Mouse (Mus musculus) 416B (cell line): ENCODE results near the gene Gm1113.

ENCODE experiments used
- DNase-seq: peaks from one replicate; pipeline ENCODE4 v3.0.0; 2011; ENCODE audit warnings: low read depth

The Gm1113 gene

DNA sequence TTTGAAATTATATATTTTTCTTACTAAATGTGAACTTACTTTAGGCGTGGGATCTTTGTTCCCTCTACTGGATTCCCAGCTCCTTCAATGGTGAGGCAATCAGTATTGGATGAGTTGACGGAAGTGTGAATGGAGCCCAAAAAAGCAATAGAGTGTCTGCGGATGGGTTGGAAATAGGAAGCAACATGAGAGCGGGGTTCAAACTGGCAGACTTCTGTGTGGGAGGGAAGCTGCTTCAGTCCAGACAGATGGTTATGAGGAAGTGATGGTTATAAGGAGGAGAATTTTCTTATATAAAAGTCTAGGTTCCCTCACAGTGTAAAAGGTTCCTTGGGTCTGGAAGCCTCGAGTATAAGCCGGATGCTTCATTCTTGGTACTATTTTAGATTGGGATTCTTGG lies 38.6 kb downstream of the Gm1113 start:
- no peak for DNase-seq

DNA sequence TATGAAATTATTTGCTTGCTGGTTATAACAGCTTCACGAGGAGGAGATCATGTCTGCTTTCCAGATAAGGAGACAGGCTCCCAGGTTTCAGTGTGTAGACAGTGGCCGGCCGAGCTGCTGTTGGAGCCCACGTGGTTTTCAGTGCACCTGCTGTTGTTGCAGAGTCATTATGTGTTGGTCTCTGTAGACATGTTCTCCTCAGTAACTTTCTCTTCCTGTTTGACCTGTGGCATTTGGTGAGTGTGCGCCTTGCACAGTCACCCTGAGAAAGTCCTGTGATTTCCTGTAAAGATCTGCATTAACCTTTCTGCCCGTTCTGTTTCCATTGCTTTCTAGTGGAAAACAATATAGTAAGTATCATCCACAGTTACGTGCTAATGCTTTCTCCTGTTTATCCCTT lies 42.7 kb downstream of the Gm1113 start:
- peak; percentile 9 for DNase-seq

DNA sequence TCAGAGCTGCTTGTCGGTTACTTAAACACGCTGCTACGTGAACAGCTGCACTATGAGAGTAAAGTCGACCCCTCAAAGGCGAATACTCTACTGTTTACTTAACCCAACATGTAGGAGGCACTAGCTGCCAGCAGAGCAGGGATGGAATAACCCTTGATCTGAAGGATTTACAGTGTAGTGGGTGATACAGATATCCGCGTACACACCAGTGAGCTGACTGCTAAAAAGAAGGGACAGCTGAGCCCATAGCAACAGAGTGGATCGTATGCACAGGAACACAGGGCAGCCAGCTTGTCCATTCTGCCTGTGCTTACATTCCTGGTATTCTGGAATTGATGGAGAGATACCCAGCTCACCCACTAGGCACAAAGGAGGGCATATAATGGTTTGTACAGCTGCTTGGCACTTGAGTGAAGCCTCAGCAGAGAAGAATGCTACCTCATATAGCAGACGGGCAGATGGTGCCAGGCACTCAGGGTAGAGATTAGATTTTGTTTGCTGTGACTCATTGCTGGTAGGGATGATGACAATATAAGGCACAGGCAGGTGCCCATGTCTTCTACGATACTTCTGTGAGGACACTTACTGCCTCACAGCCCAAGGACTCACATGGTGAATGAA lies 43.9 kb downstream of the Gm1113 start:
- DNase-seq = no peak

DNA sequence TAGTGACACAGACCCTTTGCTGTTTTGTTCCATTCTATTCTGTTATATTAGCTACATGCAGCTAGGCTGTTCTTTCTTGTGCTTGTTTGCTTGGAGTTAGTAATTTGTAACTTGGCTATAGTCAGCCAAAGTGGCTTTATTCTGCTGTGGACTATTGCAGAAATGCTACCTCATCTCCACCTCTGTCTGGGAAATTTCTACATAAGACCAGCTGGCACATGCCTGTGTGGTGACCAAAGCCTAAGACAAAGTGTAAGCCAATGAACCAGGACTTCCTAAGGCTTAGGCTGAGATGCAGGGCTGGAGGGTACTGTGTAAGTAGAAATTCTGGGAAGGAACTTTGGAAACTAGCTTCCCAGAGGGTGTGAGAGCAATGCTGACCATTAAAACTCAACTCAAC lies 49.2 kb downstream of the Gm1113 start:
- no peak for DNase-seq

DNA sequence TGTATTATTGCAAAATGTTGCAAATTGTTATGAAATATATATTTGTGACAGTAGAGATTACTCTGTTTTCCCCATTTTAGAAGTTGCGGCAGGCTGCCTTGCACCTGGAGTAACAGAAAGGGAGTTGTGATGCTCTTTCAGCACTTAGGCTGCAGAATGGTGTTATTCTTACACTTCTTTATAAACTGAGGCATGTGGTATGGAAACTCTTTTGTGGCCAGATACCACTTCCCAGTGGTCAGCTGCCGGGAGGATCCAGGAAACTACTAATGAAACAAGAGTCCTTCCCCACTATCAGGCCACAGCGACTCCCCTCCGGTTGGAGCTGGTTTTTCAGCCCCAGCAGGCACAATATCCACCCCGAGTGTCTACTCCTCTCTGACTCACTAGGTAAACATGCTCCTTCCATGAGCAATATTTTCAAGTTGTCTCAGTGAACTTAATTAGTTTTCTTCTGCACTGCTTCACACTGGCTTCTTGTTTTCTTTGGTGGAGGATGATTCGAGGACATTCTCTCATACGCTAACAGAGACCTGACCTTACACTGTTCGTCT lies 50.7 kb downstream of the Gm1113 start:
- peak; percentile 78 for DNase-seq

DNA sequence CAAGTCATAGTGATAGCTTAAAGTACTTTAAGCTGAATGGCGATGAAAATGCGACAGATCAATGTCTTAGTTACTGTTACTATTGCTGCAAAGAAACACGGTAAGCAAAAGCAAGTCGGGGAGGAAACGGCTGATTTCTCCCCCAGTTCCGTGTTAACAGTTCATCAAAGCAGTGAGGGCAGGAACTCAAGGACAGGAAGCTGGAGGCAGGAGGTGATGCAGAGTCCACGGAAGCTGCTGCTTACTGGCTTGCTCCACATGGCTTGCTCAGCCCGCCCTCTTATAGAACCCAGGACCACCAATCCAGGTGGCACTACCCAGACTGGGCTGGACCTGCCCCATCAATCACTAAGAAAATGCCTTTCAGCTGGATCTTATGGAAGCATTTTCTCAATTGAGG lies 58.5 kb downstream of the Gm1113 start:
- no peak for DNase-seq
